In genomic region chr17:26660192-26660912, GRCm38 (mm10) we compare ENCODE assay signal across 7 mouse cellular contexts. TPM values are rescaled to one million over a fixed set of nuclear protein-coding genes. Genes with fewer than 3 reads are reported as not detected.
DNase-seq lines count a peak whose midpoint lies in the region; ATAC-seq and TF ChIP-seq lines count a peak whose summit lies in the region.

No protein-coding gene starts in this region.

- H3K4me2 ChIP-seq in hindbrain, postnatal 0 days (ENCODE audit: low read depth, low read length), result peak overlapping the region; percentile 44
- H3K4me2 ChIP-seq in midbrain, embryonic 12.5 days (replicated peaks), result peak overlapping the region; percentile 31

- peak; percentile 82 for TF ChIP-seq CTCF in hindbrain, postnatal 0 days (IDR thresholded peaks at IDR 0.05; ENCODE audit: low read depth)
- peak; percentile 71 for TF ChIP-seq CTCF in small intestine, adult 2 months (IDR thresholded peaks at IDR 0.05; ENCODE audit: extremely low read depth, insufficient read length, insufficient replicate concordance, low read depth, low read length)

- H3K4me3 ChIP-seq in hindbrain, postnatal 0 days (ENCODE audit: low read length), result no peak overlapping the region
- H3K4me3 ChIP-seq in midbrain, embryonic 12.5 days, result no peak overlapping the region
- H3K4me3 ChIP-seq in small intestine, adult 2 months (ENCODE audit: low read depth, low read length), result no peak overlapping the region

- peaks cover 9% of the 10 kb centered on the region; the same call in 1 of the 2 replicates for H3K4me1 ChIP-seq in hindbrain, postnatal 0 days (ENCODE audit: insufficient read depth, low read length)
- H3K4me1 ChIP-seq in midbrain, embryonic 12.5 days, result peaks cover 18% of the 10 kb centered on the region
- peaks cover 2% of the 10 kb centered on the region for H3K4me1 ChIP-seq in small intestine, adult 2 months (ENCODE audit: control insufficient read depth, insufficient read depth, insufficient read length, low read length)

- no peak for TF ChIP-seq POLR2A in small intestine, adult 2 months (IDR thresholded peaks at IDR 0.05; ENCODE audit: low read depth, low read length)

- ATAC-seq in hindbrain, postnatal 0 days, result peak; percentile 64
- peak; percentile 63; the same call in 1 of the 2 replicates for ATAC-seq in midbrain, embryonic 12.5 days (ENCODE audit: low FRiP score, low read depth)

- WGBS in hindbrain, postnatal 0 days, result 27% methylated on average over 20 of the region's 21 CpGs
- WGBS in midbrain, embryonic 12.5 days, result 29% methylated on average over 20 of the region's 21 CpGs
- 20% methylated on average over 21 of the region's 21 CpGs for WGBS in small intestine, adult 2 months

- no peaks in the 10 kb centered on the region for H3K9me3 ChIP-seq in hindbrain, postnatal 0 days (ENCODE audit: low read length)
- H3K9me3 ChIP-seq in midbrain, embryonic 12.5 days, result no peaks in the 10 kb centered on the region

- H3K9ac ChIP-seq in hindbrain, postnatal 0 days (replicated peaks; ENCODE audit: low read length), result 0 out of 2 replicates have a peak overlapping the region, but pooled peaks have one; percentile 25
- H3K9ac ChIP-seq in midbrain, embryonic 12.5 days (replicated peaks), result no peak overlapping the region

- no peaks in the 10 kb centered on the region for H3K27me3 ChIP-seq in hindbrain, postnatal 0 days (ENCODE audit: insufficient read depth, low read length)
- H3K27me3 ChIP-seq in midbrain, embryonic 12.5 days, result peaks cover 7% of the 10 kb centered on the region
- no peaks in the 10 kb centered on the region for H3K27me3 ChIP-seq in small intestine, adult 2 months (ENCODE audit: control insufficient read depth, insufficient read depth, low read length)

- no peak overlapping the region for H3K27ac ChIP-seq in hindbrain, postnatal 0 days
- H3K27ac ChIP-seq in midbrain, embryonic 12.5 days (replicated peaks), result no peak overlapping the region
- no peak overlapping the region for H3K27ac ChIP-seq in small intestine, adult 2 months (ENCODE audit: insufficient read depth, low read depth, low read length)

- peak; percentile 80 for DNase-seq in adipocyte (ENCODE audit: low spot score)
- peak; percentile 93 to 95 for DNase-seq in cerebellum, postnatal 25 days
- DNase-seq in frontal cortex, postnatal 36 days (ENCODE audit: low spot score in 2 of 2), result peak; percentile 87 to 91
- peak; percentile 90 for DNase-seq in hindbrain, postnatal 0 days (ENCODE audit: low spot score)
- peak; percentile 74 to 83 for DNase-seq in left cerebral cortex, adult 8-10 months (ENCODE audit: low spot score in 2 of 2)

- peaks cover 9% of the 10 kb centered on the region for H3K36me3 ChIP-seq in hindbrain, postnatal 0 days (ENCODE audit: insufficient read depth, low read length)
- peaks cover 16% of the 10 kb centered on the region for H3K36me3 ChIP-seq in midbrain, embryonic 12.5 days
- H3K36me3 ChIP-seq in small intestine, adult 2 months (ENCODE audit: control insufficient read depth, insufficient read depth, low read length), result no peaks in the 10 kb centered on the region; the same call in none of the 2 replicates

RNA-seq across cellular contexts. Expression of gene Atp6v0e, which starts 2.7 kb away (rescaled TPM):
- total RNA-seq in hindbrain, postnatal 0 days (2014; rRNA removed), result 98.2 and 124 TPM in 2 replicates
- polyA plus RNA-seq in hindbrain, postnatal 0 days (2015; fragmentation: Nextera tagmentation; extraction: Ambion mirVana), result 121 and 133 TPM in 2 replicates
- total RNA-seq in left cerebral cortex, adult 8-10 months (2022), result 10 to 100 TPM; 34.5 to 46.9 (median 43.4) TPM
- 88.3 and 92.2 TPM in 2 replicates for polyA plus RNA-seq in midbrain, embryonic 12.5 days (2016; fragmentation: Nextera tagmentation; extraction: Ambion mirVana)
- 84.0 and 119 TPM in 2 replicates for polyA plus RNA-seq in small intestine, adult 2 months (2012; rRNA removed)

RNA-seq across cellular contexts. Expression of gene Crebrf, which starts 55.1 kb away (rescaled TPM):
- total RNA-seq in hindbrain, postnatal 0 days (2014; rRNA removed), result 17.7 and 23.5 TPM in 2 replicates
- polyA plus RNA-seq in hindbrain, postnatal 0 days (2015; fragmentation: Nextera tagmentation; extraction: Ambion mirVana), result 11.7 and 13.4 TPM in 2 replicates
- total RNA-seq in left cerebral cortex, adult 8-10 months (2022), result 100 to 1,000 TPM; 167 to 219 (median 192) TPM
- 7.3 and 11.4 TPM in 2 replicates for polyA plus RNA-seq in midbrain, embryonic 12.5 days (2016; fragmentation: Nextera tagmentation; extraction: Ambion mirVana)
- polyA plus RNA-seq in small intestine, adult 2 months (2012; rRNA removed), result 0.58 and 2.8 TPM in 2 replicates
